Mouse (Mus musculus) frontal cortex, postnatal 36 days (tissue): ENCODE measurements around the gene Lctl.

Source experiments
- DNase-seq, 2 experiments: peaks; one replicate each; pipeline ENCODE4 v3.0.0; 2022; ENCODE audit warnings: low spot score in 2 of 2

Lctl gene

DNA sequence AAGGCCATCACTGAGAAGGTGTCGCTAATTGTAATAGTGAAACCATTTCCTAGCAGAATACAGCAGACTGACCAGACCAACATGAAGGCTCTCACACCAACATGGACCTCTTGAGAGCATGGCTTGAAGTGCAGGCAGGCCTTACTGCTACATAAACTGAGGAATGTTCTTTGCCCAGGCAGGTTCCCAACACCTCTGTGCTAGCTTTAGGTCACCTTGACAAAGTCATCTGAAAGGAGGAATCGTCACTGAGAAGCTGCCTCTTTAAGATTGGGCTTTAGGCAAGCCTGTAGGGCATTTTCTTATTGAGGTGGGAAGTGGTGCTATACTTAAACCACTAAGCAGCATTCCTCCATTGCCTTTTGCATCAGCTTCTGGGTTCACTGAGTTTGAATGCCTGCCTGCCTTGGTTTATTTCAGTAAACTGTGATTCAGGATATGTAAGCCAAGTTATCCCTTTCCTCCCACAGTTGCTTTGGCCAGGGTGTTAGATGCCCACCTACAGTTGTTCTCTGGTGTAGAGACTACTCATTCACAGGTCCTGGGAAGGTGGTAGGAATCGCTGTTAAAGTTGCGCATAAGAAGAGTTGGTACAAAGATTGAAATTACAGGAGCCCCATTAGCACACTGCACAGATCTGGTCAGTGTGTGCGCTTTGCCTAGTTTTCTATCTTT is 67.4 kb downstream of the Lctl start:
- DNase-seq, result no peak
